Mouse (Mus musculus) gastrocnemius, postnatal 4 days (tissue): ENCODE data around the gene 9530068E07Rik. TPM values are rescaled to one million over a fixed set of nuclear protein-coding genes. Genes with fewer than 3 reads are reported as not detected.
"Not testable (repeated sequence)": the region's sequence is repeated elsewhere in the genome, so short reads cannot be mapped to it uniquely, and the experiment has no call there.

Experiments
- DNase-seq, 2 experiments: peaks; one replicate each; pipeline ENCODE4 v3.0.0; 2021 to 2022; ENCODE audit warnings: low spot score in 2 of 2, mixed read lengths in 2 of 2
- long read RNA-seq, 2 experiments: library from polyadenylated mRNA; stranded (forward); transcript quantifications; one replicate each; pipeline ENCODE4 v2.0.0; 2021
- total RNA-seq, 2 experiments: library from RNA; stranded (reverse); gene quantifications; 2 replicates each; pipeline ENCODE4 v1.2.3; 2021

Gene 9530068E07Rik
- 100 to 1,000 TPM in 1 of 2 experiments, 10 to 100 TPM in 1; 97.0 to 100 TPM for total RNA-seq
- long read RNA-seq, experiment 1, transcript 9530068E07Rik-201 (3 exons, 2,467 nt): major isoform, 189 of 204 reads
- long read RNA-seq, experiment 1, partial matches to known transcripts: 4 of 204 reads
- long read RNA-seq, experiment 1, other reads (novel, unspliced or antisense): 11 of 204 reads
- long read RNA-seq, experiment 2, transcript 9530068E07Rik-201 (3 exons, 2,467 nt): major isoform, 208 of 217 reads
- long read RNA-seq, experiment 2, partial matches to known transcripts: 9 of 217 reads
- long read RNA-seq, experiment 2, other reads (novel, unspliced or antisense): 0 of 217 reads

GRCm38 (mm10) chr11:52395940-52396596 is at the start of gene 9530068E07Rik:
9530068E07Rik (plus strand) TSS chr11:52396428.
- peak; percentile 83 to 92 for DNase-seq

- peak in 1 of 2 experiments; percentile 35 for DNase-seq
Observed at GRCm38 (mm10) chr11:52346635-52347005, 49.6 kb upstream of the 9530068E07Rik start.

- no peak for DNase-seq
Observed at GRCm38 (mm10) chr11:52348156-52348555, 48.1 kb upstream of the 9530068E07Rik start.

- DNase-seq: no peak
Observed at GRCm38 (mm10) chr11:52348724-52349123, 47.5 kb upstream of the 9530068E07Rik start.

- DNase-seq: no peak
Observed at GRCm38 (mm10) chr11:52350924-52351323, 45.3 kb upstream of the 9530068E07Rik start.

GRCm38 (mm10) chr11:52352271-52352670 is 44.0 kb upstream of the 9530068E07Rik start:
- DNase-seq: no peak

GRCm38 (mm10) chr11:52354644-52355043 is 41.6 kb upstream of the 9530068E07Rik start:
- DNase-seq: no peak

GRCm38 (mm10) chr11:52355601-52356000 is 40.6 kb upstream of the 9530068E07Rik start:
- no peak for DNase-seq

GRCm38 (mm10) chr11:52357091-52357490 is 39.1 kb upstream of the 9530068E07Rik start:
- not testable (repeated sequence) for DNase-seq

GRCm38 (mm10) chr11:52358520-52358919 is 37.7 kb upstream of the 9530068E07Rik start:
- DNase-seq: peak in 1 of 2 experiments; percentile 22

GRCm38 (mm10) chr11:52359686-52360470 is 36.4 kb upstream of the 9530068E07Rik start:
- DNase-seq: no peak

- peak; percentile 82 to 90 for DNase-seq
Observed at GRCm38 (mm10) chr11:52360471-52361277, 35.6 kb upstream of the 9530068E07Rik start, which contains the start of gene Vdac1. Vdac1 (plus strand) TSS chr11:52360860.

GRCm38 (mm10) chr11:52361287-52361921 is 34.8 kb upstream of the 9530068E07Rik start:
- DNase-seq: peak in 1 of 2 experiments; percentile 38

- no peak for DNase-seq
Observed at GRCm38 (mm10) chr11:52364376-52364775, 31.9 kb upstream of the 9530068E07Rik start.

GRCm38 (mm10) chr11:52365143-52365542 is 31.1 kb upstream of the 9530068E07Rik start:
- DNase-seq: peak; percentile 41 to 73

- DNase-seq: no peak
Observed at GRCm38 (mm10) chr11:52366358-52366757, 29.9 kb upstream of the 9530068E07Rik start.

GRCm38 (mm10) chr11:52368176-52368985 is 27.8 kb upstream of the 9530068E07Rik start:
- no peak for DNase-seq

GRCm38 (mm10) chr11:52369252-52370134 is 26.7 kb upstream of the 9530068E07Rik start:
- DNase-seq: no peak
